Mouse (Mus musculus): ENCODE measurements around the gene Rhd. TPM values are rescaled to one million over a fixed set of nuclear protein-coding genes. Genes with fewer than 3 reads are reported as not detected.

The Rhd gene
- polyA plus RNA-seq, 1 experiment, result 3.1 TPM

DNA sequence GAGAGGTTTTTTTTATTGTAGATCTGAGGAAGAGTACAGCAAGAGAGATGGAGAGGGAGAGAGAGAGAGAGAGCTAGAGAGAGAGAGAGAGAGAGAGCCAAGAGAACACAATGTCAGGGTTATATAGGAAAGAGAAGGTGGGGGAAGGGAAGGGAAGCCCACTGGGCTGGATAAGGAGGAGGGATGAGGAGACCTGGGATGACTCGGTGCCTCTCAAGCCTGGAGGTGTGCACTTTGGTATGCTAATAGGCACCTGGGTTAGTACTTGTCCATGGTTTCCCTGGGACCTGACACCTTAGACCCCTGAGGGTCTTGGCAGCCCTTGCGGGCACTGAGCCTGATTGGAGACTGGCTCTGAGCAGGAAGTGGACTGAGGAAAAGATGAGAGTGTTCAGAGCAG is 7.6 kb downstream of the Rhd start:
- TF ChIP-seq GATA1 (IDR thresholded peaks at IDR 0.05; ENCODE audit: low read length), result no peak

DNA sequence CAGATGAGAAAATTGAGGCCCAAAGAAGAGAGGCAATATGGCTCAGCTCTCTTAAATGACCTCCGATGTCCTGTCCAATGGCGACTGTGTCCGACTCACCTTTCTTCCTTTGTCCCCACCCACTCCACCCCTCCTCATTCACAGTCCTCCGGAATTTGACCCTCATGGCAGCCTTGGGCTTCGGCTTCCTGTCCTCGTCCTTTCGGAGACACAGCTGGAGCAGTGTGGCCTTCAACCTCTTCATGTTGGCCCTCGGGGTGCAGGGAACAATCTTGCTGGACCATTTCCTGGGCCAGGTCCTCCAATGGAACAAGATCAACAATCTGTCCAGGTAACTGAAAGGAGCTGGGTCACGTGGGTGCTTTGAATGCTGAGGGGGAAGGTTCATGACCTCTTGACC is 11.8 kb downstream of the Rhd start:
- no peak for TF ChIP-seq GATA1 (IDR thresholded peaks at IDR 0.05; ENCODE audit: low read length)

DNA sequence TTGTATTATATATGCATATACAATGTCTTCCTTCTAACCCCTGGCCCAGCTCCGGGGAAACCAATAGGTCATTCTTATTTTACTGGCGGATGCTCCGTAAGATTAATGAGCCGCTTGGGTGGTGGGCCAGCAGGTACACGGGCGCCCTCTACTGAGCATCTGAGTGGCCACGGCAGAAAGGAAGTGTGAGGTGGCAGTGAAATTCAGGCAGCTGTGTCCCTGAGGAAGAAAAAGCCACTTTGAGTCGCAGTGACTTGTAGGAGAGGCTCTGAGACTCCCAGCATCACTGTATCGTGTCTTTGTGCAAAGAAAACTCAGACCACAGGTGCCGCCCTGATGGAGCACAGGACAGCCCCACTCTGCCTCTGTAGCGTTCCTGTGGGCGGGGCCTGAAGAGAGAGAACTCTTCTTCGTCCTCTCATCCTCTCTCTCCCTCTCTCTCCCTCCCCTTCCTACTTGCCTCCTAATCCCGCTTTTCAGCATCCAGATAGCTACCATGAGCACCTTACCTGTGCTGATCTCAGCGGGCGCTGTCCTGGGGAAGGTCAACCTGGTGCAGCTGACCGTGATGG is 15.2 kb downstream of the Rhd start:
- TF ChIP-seq GATA1 (IDR thresholded peaks at IDR 0.05; ENCODE audit: low read length), result no peak

DNA sequence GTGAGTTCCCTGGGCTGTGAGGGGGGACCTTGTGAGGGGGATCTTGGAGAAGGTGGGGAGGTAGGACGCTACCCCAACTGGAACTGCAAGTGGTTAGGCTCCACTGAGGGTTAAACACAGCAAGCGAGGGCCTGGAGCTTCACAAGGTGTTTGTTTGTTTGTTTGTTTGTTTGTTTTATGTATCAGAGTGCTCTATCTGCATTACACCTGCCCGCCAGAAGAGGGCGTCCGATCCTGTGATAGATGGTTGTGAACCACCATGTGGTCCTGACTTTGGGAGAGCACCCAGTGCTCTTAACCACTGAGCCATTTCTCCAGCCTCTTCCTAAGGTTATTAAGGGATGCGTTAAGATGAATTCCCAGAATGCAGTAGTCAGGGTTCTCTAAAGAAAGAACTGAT is 15.7 kb downstream of the Rhd start:
- TF ChIP-seq GATA1 (IDR thresholded peaks at IDR 0.05; ENCODE audit: low read length), result no peak

GRCm38 (mm10) chr4:134883266-134883665 is 18.9 kb downstream of the Rhd start:
- TF ChIP-seq GATA1 (IDR thresholded peaks at IDR 0.05; ENCODE audit: low read length), result no peak

DNA sequence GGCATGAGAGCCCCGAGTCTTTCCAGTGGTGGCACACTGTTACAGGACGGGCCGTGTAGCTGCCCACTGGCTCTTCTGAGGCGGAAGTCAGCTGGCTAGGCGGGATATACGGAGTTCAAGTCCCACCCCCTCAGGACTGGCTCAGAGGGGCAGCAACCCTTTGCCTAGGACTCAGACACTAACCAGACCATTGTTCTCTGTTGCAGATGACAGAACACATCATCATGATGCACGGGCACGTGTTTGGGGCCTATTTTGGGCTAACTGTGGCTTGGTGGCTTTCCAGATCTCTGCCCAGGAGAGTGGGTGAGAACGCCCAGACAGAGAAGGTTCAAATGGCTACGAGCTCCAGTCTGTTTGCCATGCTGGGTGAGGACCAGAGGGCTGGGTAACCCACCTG is 19.5 kb downstream of the Rhd start:
- no peak for TF ChIP-seq GATA1 (IDR thresholded peaks at IDR 0.05; ENCODE audit: low read length)

DNA sequence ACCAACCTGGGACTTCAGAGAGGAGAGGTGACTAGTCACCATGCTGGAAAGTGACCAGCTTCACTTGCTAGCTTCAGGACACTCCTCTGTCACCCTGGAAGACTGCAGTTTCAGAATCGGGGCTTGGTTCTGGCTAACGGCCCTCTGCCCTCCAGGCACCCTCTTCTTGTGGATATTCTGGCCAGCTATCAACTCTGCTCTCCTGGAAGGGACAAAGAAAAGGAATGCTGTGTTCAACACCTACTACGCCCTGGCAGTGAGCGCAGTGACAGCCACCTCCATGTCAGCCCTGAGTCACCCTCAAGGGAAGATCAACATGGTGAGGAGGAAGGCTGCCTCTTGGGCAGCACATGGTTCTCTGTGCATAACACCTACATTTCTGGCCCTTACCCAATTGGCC is 20.0 kb downstream of the Rhd start:
- TF ChIP-seq GATA1 (IDR thresholded peaks at IDR 0.05; ENCODE audit: low read length), result no peak

DNA sequence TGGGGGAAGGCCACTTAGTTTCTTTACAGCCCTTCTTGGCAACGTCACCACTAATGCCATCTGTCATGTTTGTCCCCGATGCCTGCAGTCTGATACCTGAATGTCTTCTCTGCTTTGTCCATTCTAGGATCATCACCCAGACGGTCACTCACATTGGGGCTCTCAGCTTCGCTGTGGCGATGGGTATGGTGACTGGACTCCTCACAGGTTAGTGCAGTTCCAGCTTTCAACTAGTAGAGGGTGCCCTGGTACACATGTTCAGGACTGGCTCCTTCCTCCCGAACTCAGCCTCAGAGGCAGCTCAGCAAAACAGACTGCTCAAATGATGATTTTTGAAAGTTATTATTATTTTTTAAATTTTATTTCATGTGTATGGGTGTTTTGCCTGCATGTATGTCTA is 27.8 kb downstream of the Rhd start:
- no peak for TF ChIP-seq GATA1 (IDR thresholded peaks at IDR 0.05; ENCODE audit: low read length)

GRCm38 (mm10) chr4:134897256-134897655 is 32.9 kb downstream of the Rhd start:
- TF ChIP-seq GATA1 (IDR thresholded peaks at IDR 0.05; ENCODE audit: low read length), result no peak

- TF ChIP-seq GATA1 (IDR thresholded peaks at IDR 0.05; ENCODE audit: low read length), result no peak
Measured at GRCm38 (mm10) chr4:134901126-134901525, 36.8 kb downstream of the Rhd start.

- TF ChIP-seq GATA1 (IDR thresholded peaks at IDR 0.05; ENCODE audit: low read length), result no peak
Measured at GRCm38 (mm10) chr4:134903046-134903445, 38.7 kb downstream of the Rhd start.

GRCm38 (mm10) chr4:134913413-134913812 is 49.1 kb downstream of the Rhd start:
- TF ChIP-seq GATA1 (IDR thresholded peaks at IDR 0.05; ENCODE audit: low read length), result no peak

- no peak for TF ChIP-seq GATA1 (IDR thresholded peaks at IDR 0.05; ENCODE audit: low read length)
Measured at GRCm38 (mm10) chr4:134914122-134914863, 50.0 kb downstream of the Rhd start.

DNA sequence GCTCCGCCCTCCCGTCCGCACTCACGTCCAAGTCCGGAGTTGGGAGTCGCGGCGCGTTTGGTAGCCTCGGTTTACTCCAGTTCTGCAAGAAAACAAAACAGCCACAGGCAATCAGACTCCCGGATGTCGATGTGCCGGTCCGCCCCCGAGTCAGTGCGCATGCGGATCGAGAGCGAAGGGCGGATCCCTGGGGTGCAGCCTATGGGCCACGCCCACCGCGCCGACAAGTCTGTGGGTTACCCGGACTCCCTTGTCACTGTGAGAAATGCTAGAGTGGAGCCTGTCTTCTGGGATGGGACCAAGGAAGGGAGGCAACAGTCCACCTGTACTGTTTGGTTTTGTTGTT is 50.5 kb downstream of the Rhd start, which contains the start of gene Tmem50a:
Tmem50a (minus strand) TSS at position 161 of the 346 bp plus-strand sequence.
- no peak for TF ChIP-seq GATA1 (IDR thresholded peaks at IDR 0.05; ENCODE audit: low read length)

DNA sequence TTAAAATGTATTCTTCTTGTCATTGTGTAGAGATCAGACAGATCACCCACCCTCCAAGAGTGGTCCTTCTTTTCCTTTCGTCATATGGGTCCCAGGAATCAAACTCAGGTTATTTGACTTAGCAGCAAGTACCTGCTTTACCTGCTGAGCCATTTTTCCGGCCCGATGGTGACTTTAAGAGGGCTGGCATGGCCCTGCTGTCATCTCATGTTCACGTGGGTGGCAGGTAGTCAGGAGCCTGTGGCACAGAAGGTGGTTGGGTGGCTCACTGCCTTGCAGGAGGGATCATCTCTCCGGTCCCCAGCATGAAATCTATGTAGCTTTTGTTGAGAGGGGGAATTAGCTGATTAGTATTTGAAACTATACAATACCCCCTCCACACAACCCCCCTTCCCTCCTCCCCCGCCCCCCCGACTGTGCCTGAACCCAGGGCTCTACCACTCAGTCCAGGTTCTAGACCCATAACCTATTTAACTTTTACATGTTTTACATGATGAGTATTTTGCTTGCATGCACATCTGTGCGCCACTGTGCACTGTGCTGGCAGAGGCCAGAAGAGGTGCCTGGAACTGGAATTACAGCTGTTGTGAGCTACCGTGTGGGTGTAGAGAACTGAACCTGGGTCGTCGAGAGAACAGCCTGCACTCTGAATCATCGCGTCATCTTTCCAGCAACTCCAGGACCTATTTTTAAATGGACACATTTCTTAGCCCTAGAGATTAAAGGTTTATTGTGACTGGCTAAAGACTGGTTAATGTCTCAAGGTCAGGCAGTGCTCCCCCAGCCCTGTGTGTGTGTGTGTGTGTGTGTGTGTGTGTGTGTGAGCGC is 51.1 kb downstream of the Rhd start:
- TF ChIP-seq GATA1 (IDR thresholded peaks at IDR 0.05; ENCODE audit: low read length), result no peak

DNA sequence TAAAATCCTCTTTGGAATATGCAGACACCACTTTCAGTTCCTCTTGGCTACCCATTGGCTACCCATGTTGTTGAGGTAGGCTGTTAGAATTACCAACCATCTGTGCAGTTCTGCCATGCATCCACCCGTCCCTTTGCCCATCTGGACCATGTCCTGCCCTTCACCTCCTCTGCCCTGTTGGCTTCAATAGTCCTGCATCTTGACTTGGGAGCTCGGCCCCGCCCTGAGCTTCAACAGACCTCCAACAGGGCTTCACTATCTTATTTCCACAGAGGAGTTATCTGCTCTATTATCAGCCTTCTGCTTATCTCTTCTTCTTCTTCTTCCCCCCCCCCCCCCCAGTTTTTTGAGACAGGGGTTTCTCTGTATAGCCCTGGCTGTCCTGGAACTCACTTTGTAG is 52.9 kb downstream of the Rhd start:
- TF ChIP-seq GATA1 (IDR thresholded peaks at IDR 0.05; ENCODE audit: low read length), result no peak

All from G1E-ER4 (cell line).